Mouse (Mus musculus) ovary, postnatal 36 days (tissue): ENCODE results near the gene Efna2.
A peak's percentile ranks its signal among the peaks of the same experiment; 100 is the strongest.

Experiments
- DNase-seq: peaks from one replicate; pipeline ENCODE4 v3.0.0; 2022; ENCODE audit warnings: low spot score, mixed read lengths

Efna2 gene

GRCm38 (mm10) chr10:80168038-80168661 is 11.1 kb upstream of the Efna2 start:
- peak; percentile 93 for DNase-seq

DNA sequence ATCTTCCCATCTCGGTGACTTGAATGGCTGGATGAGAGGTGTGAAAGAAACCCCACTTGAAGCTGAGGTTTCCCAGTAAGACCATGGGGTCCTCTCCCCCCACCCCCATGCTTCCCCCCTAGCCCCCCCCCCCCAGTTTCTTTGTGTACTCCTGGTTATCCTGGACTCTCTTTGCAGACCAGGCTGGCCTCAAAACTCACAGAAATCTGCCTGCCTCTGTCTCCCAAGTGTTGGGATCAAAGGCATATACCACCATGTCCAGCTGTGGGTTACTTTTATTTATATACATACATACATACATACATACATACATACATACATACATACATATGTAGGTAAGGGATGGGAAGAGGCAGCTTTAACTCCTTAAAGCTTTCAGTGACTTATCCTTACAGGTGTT is 10.2 kb upstream of the Efna2 start:
- no peak for DNase-seq

DNA sequence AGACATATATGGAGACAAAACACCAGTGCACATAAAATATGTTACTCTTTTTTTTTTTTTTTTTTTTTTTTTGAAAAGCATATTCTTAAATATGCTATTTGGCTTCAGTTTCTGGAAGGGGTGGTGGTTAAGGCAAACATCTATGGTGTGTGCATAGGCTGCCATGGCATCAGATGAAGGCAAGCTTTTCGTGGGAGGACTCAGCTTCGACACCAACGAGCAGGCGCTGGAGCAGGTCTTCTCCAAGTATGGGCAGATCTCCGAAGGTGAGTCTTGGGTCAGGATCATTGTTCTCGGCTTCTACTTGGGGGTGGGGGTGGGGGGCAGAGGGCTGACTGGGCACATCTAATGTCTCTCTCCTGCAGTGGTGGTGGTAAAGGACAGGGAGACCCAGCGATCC is 9.6 kb upstream of the Efna2 start:
- no peak for DNase-seq

- DNase-seq: no peak
These were observed 9.2 kb upstream of the Efna2 start for GRCm38 (mm10) chr10:80170052-80170451.

- no peak for DNase-seq
These were observed 8.7 kb upstream of the Efna2 start for GRCm38 (mm10) chr10:80170601-80171021.

DNA sequence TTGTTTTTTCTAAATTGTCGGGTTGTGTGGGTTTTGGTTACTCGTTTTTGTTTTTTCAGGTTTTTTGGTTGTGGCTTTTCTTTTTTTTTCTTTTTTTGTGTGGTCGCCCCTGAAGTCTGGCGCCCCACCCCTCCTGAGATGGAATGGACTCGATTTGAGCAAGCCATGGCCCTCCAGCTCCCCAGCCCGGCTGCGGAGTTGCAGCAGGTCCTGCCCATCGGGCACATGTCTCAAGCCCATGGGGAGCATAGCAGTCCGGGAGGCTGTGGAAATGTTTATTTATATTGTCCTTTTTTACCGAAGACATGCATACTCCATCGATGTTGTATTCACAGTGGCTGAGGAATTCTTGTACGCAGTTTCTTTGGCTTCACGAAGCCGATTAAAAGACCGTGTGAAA is 8.0 kb upstream of the Efna2 start:
- DNase-seq: no peak

DNA sequence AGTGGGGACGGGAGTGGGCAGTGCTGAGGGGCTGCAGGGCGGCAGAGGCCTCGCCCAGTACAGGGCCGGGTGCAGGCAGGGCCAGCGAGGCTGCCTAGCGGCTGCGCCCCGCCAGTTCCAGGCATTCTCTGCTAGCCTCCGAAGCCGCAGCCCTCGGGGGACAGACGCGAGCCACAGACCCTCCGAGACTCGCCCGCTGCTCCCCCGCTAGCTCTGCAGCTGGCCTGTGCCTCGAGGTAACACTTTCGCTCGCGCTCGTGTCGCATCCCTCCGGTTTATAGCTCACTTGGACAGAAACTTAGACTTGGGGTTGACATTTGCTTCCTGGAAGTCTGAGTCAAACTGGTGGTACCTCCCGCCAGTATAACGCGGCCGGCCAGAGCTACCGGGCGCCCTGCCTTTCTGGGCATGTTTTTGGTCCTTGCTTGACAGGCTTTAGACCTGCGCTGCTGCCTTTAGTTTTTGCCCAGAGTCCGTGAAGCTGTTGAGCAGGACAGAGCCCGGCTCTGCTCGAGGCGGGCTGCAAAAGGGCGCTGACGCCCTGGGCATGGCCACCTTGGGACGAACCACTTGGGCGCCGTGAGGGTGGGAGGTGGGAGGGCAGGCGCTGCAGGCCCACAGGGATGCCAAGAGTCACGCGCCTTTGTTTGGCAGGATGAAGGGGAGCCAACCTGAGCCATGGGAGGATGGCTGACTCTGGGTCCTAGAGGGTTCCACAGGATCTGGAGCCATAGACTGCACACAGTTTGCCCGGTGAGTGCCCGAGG is 7.3 kb upstream of the Efna2 start:
- no peak for DNase-seq

DNA sequence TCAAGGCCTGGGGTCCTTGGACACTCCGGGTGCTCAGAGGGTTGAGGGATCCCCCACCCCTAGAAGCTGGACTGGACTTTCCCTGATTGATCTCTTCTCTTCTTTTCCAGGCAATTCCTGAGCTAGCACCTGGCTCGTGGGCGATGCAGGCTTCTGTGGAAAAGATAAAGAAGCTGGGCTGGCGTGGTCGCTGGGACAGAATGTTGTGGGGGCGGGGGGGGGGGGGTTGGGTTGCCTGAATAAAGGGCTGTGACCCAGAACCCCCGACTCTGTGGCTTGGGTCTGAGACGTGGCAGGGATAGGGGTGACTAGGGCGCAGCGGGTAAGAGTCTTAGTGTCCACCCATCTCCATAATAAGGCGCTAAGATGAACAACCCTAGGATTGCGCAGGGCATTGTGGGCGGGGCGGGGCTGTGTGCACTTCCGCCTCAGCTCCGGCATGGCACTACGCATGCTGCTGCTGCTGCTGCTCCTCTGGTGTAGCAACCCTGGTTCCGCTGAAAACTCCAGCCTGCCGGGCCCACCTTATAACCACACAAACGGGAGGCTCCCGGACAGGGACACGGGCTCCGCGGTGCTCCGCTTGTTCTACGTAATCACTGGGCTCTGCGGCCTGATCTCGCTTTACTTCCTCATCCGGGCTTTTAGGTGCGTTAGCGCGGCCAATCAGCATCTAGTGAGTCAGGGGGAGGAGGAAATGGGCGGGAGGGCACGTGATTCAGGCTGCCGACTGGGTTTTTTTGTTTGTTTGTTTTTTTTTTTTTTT is 6.6 kb upstream of the Efna2 start, which contains the start of gene 1600002K03Rik:
1600002K03Rik (plus strand) TSS at position 418 of the 766 bp plus-strand sequence.
- peak; percentile 84 for DNase-seq

DNA sequence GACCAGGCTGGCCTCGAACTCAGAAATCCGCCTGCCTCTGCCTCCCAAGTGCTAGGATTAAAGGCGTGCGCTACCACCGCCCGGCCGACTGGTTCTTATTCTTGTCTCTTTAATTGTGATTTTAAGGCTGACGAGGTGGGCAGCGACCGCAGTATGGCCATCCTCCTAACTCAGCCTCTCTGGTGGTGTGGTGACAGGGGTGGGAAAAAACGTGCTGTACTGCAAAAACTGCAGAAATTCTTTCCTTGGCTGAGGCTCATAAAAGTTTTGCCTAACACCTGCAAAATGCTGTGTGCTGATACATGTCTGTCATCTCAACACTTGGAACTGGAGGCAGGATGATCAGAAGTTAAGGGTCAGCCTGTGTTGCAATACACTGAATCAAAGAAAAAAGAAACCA is 5.9 kb upstream of the Efna2 start:
- no peak for DNase-seq

DNA sequence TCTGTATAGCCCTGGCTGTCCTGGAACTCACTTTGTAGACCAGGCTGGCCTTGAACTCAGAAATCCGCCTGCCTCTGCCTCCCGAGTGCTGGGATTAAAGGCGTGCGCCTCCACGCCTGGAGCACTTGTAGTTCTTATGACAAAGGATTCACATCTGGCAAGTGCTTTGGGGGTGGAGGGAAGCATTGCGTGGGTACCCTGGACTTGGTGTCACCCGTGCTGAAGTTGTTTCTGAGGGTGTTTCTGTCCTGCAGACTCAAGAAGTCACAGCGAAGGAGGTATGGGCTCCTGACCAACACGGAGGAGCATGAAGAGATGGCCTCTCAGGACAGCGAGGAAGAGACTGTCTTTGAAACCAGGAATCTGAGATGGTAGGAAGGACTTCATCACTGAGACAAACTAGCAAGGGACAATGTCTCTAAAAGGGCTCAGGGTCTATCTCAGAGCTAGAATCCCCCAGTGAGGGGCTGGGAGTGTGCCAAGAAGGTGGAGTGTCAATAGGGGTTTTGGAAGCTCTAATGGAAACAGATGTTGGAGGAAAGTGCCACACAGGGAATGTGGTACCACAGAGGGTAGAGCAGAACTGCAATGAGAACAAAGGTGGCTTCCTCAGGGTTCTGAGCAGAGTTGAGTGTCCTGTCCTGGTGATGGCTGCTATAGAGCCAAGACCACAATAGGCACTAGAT is 5.2 kb upstream of the Efna2 start:
- DNase-seq: no peak

DNA sequence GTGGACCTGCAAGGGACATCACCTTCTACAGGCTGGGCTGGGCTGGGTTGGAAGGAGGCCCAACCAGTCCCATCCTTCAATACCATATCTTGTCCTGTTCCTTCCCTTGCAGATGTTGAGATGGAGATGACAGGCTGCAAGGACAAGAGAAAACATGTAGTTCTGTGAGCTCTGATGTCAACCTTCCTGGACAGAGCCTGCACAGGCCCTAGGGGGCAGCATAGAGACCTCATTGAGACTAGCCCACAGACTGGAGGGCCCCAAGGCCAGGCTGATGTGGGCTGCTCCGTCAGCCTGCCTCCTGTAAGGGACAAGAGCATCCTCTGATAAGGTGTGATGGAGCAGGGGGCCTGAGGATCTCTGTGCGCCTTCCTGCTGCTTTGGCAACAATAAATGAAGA is 4.6 kb upstream of the Efna2 start:
- DNase-seq: no peak

DNA sequence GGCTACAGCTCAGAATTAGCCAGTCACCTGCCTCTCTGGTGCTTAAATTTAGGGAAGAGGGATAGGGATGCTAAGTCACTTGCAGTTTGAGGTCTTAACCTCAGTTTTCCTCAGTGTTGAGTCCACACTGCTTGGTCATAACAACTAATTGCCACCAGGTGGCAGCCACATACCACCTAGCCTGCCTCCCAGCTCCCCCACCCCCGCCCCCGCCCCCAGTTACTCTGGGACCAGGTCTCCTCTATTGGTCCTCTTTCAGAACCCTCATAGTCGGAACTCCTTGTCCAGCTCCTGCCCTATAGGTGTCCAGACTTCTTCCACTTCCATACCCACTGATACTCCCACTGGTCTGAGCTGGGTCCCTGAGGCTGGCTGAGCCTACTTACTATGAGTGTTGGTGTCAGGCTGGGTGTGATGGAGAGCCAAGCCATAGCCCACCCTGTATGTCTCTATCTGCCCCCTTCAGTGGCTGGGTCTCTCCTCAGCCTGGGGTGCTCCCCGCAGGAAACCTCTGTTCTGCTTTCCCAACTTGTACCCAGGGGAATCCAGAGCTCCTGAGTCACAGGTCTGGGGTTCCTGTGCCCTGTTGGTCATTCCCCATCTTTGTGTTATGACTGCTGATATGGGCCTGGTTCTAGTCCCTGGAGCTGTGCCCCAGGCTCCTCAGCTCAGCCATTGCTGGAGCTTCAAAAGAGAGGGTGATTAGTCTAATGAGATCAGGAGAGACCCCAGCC is 3.6 kb upstream of the Efna2 start:
- no peak for DNase-seq

DNA sequence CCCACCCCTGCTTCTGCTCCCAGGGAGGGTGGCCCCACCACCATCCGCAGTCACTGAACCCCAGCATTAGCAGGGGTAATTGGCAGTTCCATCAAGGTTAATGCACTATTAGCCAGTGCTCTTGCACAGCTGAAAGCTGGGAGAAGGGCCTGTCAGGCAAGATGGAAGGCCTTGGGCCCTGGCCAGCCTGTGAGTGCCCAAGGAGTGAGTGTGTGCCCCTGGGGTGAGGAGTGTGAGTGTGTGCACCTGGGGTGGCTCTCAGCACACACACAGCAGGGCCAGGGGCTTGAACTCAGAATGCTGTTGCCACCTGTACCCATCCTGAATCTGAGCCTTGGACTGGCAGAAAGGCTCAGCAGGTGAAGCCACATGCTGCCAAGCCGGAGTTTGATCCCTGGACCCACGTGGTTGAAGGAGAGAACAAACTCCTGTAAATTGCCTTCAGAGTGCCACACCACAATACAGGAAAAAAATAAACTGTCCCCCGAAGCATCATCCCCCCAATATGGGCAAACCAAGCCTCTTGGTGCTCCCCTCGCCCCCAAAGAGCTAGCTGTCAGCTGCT is 2.9 kb upstream of the Efna2 start:
- no peak for DNase-seq

DNA sequence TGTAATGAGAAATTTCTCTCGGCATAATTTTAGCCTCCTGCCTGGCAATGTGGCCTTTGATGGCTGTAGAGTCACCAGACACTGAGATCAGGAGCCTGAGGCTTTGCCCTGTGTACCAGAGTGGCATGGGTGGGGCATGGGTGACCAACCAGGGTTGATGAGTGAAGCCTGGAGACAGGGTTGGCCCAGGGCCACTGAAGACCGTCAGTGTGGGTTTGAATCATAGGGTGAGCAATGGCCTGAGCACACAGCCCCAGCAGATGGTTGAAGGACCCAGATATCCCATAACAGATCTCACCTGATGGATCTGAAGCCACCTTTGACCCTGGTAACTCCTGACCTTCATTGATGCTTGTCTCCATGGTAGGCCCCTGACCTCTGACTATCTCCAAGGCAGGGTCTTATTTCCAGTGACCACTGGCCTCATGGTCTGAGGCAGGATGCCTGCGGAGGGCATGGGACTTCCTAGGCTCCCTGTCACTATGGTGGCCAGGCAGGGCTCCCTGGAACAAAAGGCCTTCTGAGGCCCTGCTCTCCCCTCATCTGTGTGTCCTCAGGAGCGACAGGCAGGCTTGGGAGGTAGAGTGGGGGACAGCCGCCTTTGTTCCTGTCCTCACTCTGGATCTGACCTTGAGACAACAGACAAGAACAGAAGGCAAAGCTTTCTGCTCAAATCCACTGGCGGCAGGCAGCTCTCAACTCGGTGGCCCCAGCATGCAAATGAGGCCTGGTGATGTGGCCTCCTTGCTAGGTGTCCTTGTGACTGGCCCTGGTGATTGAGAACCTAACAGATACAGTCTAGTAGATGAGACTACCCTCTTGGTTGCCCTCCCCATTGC is 1.6 kb upstream of the Efna2 start:
- no peak for DNase-seq

DNA sequence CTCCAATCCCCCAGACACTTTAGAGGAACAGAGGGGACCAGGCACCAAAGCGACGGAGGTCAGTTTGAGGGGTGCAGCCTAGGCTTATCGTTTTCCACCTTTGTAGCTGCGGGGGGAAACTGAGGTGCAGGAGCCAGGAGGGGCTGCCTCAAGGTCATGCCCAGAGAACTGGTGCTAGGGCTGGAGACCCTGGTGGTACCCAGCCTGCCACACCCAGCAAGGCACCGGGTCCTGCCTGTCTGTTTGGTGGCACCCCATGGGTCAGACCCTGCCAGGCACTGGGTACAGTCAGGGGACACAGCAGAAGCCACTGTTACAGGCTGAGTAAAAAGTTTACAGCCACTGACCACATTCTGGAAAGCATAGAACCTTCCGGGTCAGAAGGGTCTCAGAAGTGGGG is 1.0 kb downstream of the Efna2 start:
- DNase-seq: no peak

GRCm38 (mm10) chr10:80180823-80181222 is 1.5 kb downstream of the Efna2 start:
- DNase-seq: no peak

DNA sequence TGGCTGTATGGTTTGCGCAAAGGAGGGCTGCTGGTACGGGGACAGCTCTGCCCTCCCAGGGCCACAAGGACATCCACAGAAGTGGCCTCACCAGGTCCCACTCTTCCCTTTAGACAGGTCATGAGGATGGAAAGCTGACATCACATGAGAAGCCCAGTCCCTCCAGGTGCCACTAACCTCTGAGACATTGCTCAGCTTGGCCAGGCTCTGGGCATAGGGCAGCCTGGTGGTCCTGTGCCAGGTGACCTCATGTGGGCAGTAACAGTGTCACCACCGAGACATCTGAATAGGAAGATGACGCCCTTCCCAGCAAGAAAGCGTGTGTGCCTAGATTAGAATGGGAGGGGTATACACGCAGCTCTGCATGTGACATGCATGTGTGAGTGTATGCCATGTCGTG is 3.3 kb downstream of the Efna2 start:
- no peak for DNase-seq

DNA sequence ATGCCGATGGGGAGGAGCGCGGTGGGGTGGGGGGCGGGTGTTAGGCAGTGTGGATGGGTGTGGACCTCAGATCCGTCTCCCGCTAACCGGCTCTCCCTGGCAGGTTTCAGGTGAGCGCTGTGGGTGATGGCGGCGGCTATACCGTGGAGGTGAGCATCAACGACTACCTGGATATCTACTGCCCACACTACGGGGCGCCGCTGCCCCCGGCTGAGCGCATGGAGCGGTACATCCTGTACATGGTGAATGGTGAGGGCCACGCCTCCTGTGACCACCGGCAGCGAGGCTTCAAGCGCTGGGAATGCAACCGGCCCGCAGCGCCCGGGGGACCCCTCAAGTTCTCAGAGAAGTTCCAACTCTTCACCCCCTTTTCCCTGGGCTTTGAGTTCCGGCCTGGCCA is 7.4 kb downstream of the Efna2 start:
- DNase-seq: no peak

DNA sequence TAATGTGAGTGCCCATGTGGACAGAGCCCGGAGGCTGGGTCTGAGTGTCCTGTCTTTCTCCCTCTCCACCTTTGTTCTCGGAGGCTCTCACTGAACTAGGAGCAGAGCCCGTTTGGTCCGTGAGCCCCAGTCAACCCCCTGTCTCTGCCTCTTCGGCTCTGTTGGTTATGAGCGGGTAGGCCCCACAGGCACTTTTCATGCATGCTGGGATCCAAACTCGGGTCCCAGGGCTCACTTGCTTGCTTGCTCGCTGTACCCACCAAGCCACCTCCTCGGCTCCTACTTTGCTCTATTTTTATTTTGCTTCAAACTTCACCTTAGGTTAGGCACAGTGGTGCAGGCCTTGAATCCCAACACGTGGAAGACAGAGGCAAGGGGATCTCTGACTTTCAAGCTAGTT is 8.5 kb downstream of the Efna2 start:
- no peak for DNase-seq

DNA sequence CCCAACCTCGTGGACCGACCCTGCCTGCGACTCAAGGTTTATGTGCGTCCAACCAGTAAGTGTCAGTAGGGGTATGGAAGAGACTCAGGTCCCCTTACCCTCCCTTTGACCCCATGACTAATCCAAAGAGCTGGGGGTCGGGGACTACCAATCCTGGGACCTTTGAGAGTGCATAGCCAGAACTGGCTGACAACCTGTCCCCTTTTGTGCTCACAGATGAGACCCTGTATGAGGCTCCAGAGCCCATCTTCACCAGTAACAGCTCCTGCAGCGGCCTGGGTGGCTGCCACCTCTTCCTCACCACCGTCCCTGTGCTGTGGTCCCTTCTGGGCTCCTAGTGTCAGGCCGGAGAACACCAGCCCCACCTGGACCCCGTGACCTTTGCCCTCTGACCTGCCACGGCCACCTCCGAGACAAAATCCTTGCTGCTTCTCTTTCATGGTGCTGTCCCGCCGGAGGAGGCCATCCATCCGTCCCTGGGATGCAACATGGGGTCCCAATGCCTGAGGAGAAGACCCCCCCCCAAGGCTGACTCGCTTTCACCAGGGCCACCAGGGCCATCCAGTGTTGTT is 9.3 kb downstream of the Efna2 start:
- no peak for DNase-seq
